Mouse (Mus musculus) granulocyte monocyte progenitor cell, adult 5-6 weeks (primary cell): ENCODE results near the gene AA467197. TPM values are rescaled to one million over a fixed set of nuclear protein-coding genes. Genes with fewer than 3 reads are reported as not detected.

Experiments used
- total RNA-seq, 2 experiments: library from RNA; stranded (forward) in 1 of 2; stranded (reverse) in 1 of 2; fragments of 200-712, 200-1000 nt in 1 of 2; fragments of >200 nt in 1 of 2; fragmentation: Nextera tagmentation in 1 of 2; gene quantifications; 2 replicates each; pipeline ENCODE4 v1.2.3; 2014 to 2017

The AA467197 gene
- total RNA-seq, 2 experiments from 2014 or later = 2.4 TPM; not detected in 1

Other genes with a start within 250 kb of the AA467197 start
- gene Slc28a2, start 210.5 kb upstream of the AA467197 start, total RNA-seq (2014; fragmentation: Nextera tagmentation) = 50.9 and 68.1 TPM in 2 replicates
- gene Slc28a2, start 210.5 kb upstream of the AA467197 start, total RNA-seq (2017) = 64.3 and 72.5 TPM in 2 replicates
- 2.8 and 8.6 TPM in 2 replicates for gene Gm14085, start 152.0 kb upstream of the AA467197 start, total RNA-seq (2014; fragmentation: Nextera tagmentation)
- gene Gm14085, start 152.0 kb upstream of the AA467197 start, total RNA-seq (2017) = 7.2 and 11.4 TPM in 2 replicates
- 94.8 and 123 TPM in 2 replicates for gene Gatm, start 25.7 kb upstream of the AA467197 start, total RNA-seq (2014; fragmentation: Nextera tagmentation)
- gene Gatm, start 25.7 kb upstream of the AA467197 start, total RNA-seq (2017) = 96.0 and 115 TPM in 2 replicates
- gene Slc30a4, start 65.7 kb downstream of the AA467197 start, total RNA-seq (2014; fragmentation: Nextera tagmentation) = 1.3 and 2.0 TPM in 2 replicates
- 1.3 and 2.1 TPM in 2 replicates for gene Slc30a4, start 65.7 kb downstream of the AA467197 start, total RNA-seq (2017)
- gene Bloc1s6, start 101.5 kb downstream of the AA467197 start, total RNA-seq (2014; fragmentation: Nextera tagmentation) = 25.7 and 31.8 TPM in 2 replicates
- gene Bloc1s6, start 101.5 kb downstream of the AA467197 start, total RNA-seq (2017) = 38.8 and 39.9 TPM in 2 replicates
- 22.7 and 29.0 TPM in 2 replicates for gene Sqor, start 128.3 kb downstream of the AA467197 start, total RNA-seq (2014; fragmentation: Nextera tagmentation)
- 26.4 and 36.6 TPM in 2 replicates for gene Sqor, start 128.3 kb downstream of the AA467197 start, total RNA-seq (2017)